Mouse (Mus musculus) midbrain, embryonic 12.5 days (tissue): ENCODE measurements at regions not wholly inside any gene's neighbourhood (a gene's known extent, or its start where the extent isn't known, plus 50 kb on each side); places are given as distances from the start of the nearest gene placed in this dataset.

ENCODE experiments used
- ATAC-seq: fragments of 200-750 bp; cut with Nextera tagmentation; 2 replicates; pipeline ENCODE4 v1.8.0; 2017; ENCODE audit warnings: low read depth, moderate TSS enrichment, moderate library complexity; ENCODE audit not compliant: low FRiP score
- H3K27ac ChIP-seq: fragments of 300-500 bp; sonication (generic); replicated peaks from 2 replicates; pipeline ENCODE4 v1.5.1; 2016; ENCODE audit warnings: mild to moderate bottlenecking
- H3K27me3 ChIP-seq: fragments of 300-500 bp; sonication (generic); 2 replicates; pipeline ENCODE4 v1.6.1; 2016; ENCODE audit warnings: mild to moderate bottlenecking
- H3K36me3 ChIP-seq: fragments of 300-500 bp; sonication (generic); 2 replicates; pipeline ENCODE4 v1.6.1; 2016
- H3K4me1 ChIP-seq: fragments of 300-500 bp; sonication (generic); 2 replicates; pipeline ENCODE4 v1.6.1; 2016
- H3K4me2 ChIP-seq: fragments of 300-500 bp; sonication (generic); replicated peaks from 2 replicates; pipeline ENCODE4 v1.6.1; 2016; ENCODE audit warnings: mild to moderate bottlenecking, moderate library complexity
- H3K4me3 ChIP-seq: fragments of 300-500 bp; sonication (generic); 2 replicates; pipeline ENCODE4 v1.5.1; 2016; ENCODE audit warnings: mild to moderate bottlenecking
- H3K9ac ChIP-seq: fragments of 300-500 bp; sonication (generic); replicated peaks from 2 replicates; pipeline ENCODE4 v1.6.1; 2016; ENCODE audit warnings: mild to moderate bottlenecking, moderate library complexity
- H3K9me3 ChIP-seq: fragments of 300-500 bp; sonication (generic); 2 replicates; pipeline ENCODE4 v1.6.1; 2016; ENCODE audit warnings: mild to moderate bottlenecking
- WGBS: fragments of 180-500 bp; shearing (Covaris S2); methylation state at CpG from one replicate; pipeline ENCODE4 v1.1.7; 2016; 5-methylcytosine and 5-hydroxymethylcytosine counted together

- Histone ChIP-seq H3K27me3 (no peaks in the 10 kb centered on the region), H3K4me1 (no peaks in the 10 kb centered on the region), H3K36me3 (no peaks in the 10 kb centered on the region), H3K9ac (no peak overlapping the region), H3K9me3 (peaks cover 3% of the 10 kb centered on the region; the same call in 1 of the 2 replicates), H3K4me2 (no peak overlapping the region), H3K4me3 (no peak overlapping the region), H3K27ac (no peak overlapping the region)
- ATAC-seq: no peak
- 86% methylated on average over 4 of the region's 4 CpGs for whole genome bisulfite sequencing
Observed at GRCm38 (mm10) chr13:28898900-28899299, 54.6 kb downstream of the Sox4 start.

DNA sequence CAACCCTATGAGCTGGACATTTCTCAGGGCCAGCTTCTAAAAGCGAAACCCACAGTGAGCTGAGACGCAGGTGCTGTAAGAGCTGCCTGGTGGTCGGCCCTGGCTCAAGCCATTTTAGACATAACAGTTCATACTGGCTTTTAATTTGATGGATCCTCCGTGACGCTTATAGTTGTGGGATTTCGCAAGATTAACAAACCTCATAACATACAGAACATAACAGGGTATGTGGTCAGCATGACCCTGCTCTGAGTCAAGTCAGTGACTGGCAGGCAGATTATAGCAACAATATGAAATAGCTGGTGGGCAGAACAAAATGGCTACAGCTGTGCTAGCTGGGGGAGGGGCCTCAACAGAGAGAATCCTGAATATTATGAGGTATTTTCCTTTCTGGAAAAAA, 60.6 kb downstream of the Sox4 start:
- Histone ChIP-seq H3K4me1 (no peaks in the 10 kb centered on the region), H3K27ac (no peak overlapping the region), H3K27me3 (peaks cover 7% of the 10 kb centered on the region), H3K9me3 (peaks cover 3% of the 10 kb centered on the region; the same call in 1 of the 2 replicates), H3K9ac (no peak overlapping the region), H3K4me2 (no peak overlapping the region), H3K36me3 (no peaks in the 10 kb centered on the region), H3K4me3 (no peak overlapping the region)
- 88% methylated on average over 6 of the region's 6 CpGs for WGBS
- no peak for ATAC-seq

DNA sequence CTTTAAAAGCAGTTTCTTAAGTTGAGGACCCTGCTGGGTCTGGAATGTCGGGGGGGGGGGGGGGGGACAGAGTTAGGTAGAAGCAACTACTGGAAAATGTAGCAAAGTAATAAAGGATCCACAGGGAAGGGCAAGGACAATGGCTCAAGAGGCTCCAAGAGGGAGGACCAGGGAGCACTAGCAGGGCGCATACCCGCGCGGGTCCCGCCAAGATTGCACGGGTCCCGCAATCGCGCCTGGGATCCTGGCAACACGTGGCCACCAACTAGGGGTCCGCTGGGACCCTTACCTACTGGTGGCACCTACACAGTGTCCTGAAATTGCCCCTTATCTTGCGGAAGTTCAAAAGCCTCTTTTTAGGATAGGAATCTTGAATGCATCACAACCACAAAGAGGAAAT, 66.4 kb downstream of the Sox4 start:
- Histone ChIP-seq H3K9me3 (no peaks in the 10 kb centered on the region), H3K36me3 (no peaks in the 10 kb centered on the region), H3K4me1 (peaks cover 31% of the 10 kb centered on the region), H3K27ac (no peak overlapping the region), H3K9ac (no peak overlapping the region), H3K4me2 (peak overlapping the region; percentile 79), H3K27me3 (peaks cover 28% of the 10 kb centered on the region), H3K4me3 (no peak overlapping the region)
- WGBS: 7% methylated on average over 13 of the region's 13 CpGs
- no peak for ATAC-seq

GRCm38 (mm10) chr13:28886691-28887090, 66.8 kb downstream of the Sox4 start:
- H3K27ac ChIP-seq: no peak overlapping the region
- no peak overlapping the region for H3K9ac ChIP-seq
- no peaks in the 10 kb centered on the region for H3K9me3 ChIP-seq
- peaks cover 35% of the 10 kb centered on the region for H3K4me1 ChIP-seq
- H3K27me3 ChIP-seq: peaks cover 28% of the 10 kb centered on the region
- H3K4me3 ChIP-seq: no peak overlapping the region
- H3K4me2 ChIP-seq: peak overlapping the region; percentile 79
- 7% methylated on average over 11 of the region's 11 CpGs for WGBS
- no peak for ATAC-seq
- H3K36me3 ChIP-seq: no peaks in the 10 kb centered on the region

GRCm38 (mm10) chr13:28885083-28886037, 68.2 kb downstream of the Sox4 start:
- H3K9ac ChIP-seq: peak overlapping the region; percentile 81
- H3K4me1 ChIP-seq: peaks cover 46% of the 10 kb centered on the region
- no peaks in the 10 kb centered on the region for H3K9me3 ChIP-seq
- peak overlapping the region; percentile 79 for H3K4me2 ChIP-seq
- H3K36me3 ChIP-seq: no peaks in the 10 kb centered on the region
- peak overlapping the region; percentile 35 for H3K27ac ChIP-seq
- peak; percentile 89 for ATAC-seq
- under 1% methylated on average over 27 of the region's 30 CpGs for WGBS
- H3K4me3 ChIP-seq: peak overlapping the region; percentile 66
- H3K27me3 ChIP-seq: peaks cover 28% of the 10 kb centered on the region

DNA sequence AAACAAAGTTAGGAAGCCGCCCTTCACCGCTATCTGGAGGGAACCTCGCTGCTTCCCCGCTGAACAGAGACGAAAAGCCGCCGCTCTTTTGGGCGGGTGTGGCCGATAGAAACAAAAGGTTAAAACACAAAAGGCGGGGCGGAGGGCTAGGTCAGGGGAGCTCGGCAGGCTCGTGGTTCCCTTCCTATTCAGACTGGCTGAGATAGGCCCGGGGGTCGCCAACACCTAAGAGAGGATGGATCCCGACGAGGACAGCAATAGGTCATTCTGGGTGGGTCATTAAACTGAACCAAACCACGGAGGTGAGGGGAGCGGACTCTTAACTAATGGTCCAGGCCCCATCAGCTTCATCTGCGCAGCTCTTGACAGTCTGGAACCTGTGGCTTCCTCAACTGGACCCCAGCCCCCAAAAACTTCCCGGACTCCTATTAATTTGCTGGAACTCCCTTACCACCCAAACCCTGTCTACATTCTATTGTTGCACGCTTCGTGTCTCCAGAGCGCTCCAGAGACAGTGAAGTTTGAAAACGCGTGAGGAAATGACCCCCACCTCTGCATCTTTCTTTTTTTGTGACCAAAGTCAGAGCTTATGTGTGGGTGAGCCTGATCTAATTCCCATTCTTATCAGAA, 69.2 kb downstream of the Sox4 start:
- Histone ChIP-seq H3K9ac (peak overlapping the region; percentile 81), H3K36me3 (no peaks in the 10 kb centered on the region), H3K27ac (no peak overlapping the region; the same call in 1 of the 2 replicates), H3K27me3 (peaks cover 28% of the 10 kb centered on the region), H3K9me3 (no peaks in the 10 kb centered on the region), H3K4me3 (peak overlapping the region; percentile 66), H3K4me1 (peaks cover 52% of the 10 kb centered on the region), H3K4me2 (peak overlapping the region; percentile 79)
- ATAC-seq: peak; percentile 38
- WGBS: under 1% methylated on average over 26 of the region's 26 CpGs

- H3K9ac ChIP-seq: peak overlapping the region; percentile 81
- H3K4me2 ChIP-seq: peak overlapping the region; percentile 79
- no peaks in the 10 kb centered on the region for H3K36me3 ChIP-seq
- H3K27me3 ChIP-seq: peaks cover 27% of the 10 kb centered on the region
- ATAC-seq: no peak
- H3K9me3 ChIP-seq: no peaks in the 10 kb centered on the region
- WGBS: 22% methylated on average over 8 of the region's 8 CpGs
- H3K4me3 ChIP-seq: peak overlapping the region; percentile 66
- H3K27ac ChIP-seq: no peak overlapping the region
- peaks cover 61% of the 10 kb centered on the region for H3K4me1 ChIP-seq
Observed at GRCm38 (mm10) chr13:28883398-28883797, 70.1 kb downstream of the Sox4 start.

- peak overlapping the region; percentile 79 for H3K4me2 ChIP-seq
- WGBS: 80% methylated on average over 6 of the region's 6 CpGs
- H3K9me3 ChIP-seq: no peaks in the 10 kb centered on the region
- H3K27me3 ChIP-seq: peaks cover 3% of the 10 kb centered on the region; the same call in 1 of the 2 replicates
- no peak for ATAC-seq
- H3K4me1 ChIP-seq: peaks cover 60% of the 10 kb centered on the region
- H3K36me3 ChIP-seq: 0 out of 2 replicates have a peak, but pooled peaks cover 2% of the 10 kb centered on the region
- H3K9ac ChIP-seq: no peak overlapping the region
- no peak overlapping the region for H3K27ac ChIP-seq
- H3K4me3 ChIP-seq: peak overlapping the region; percentile 66
Observed at GRCm38 (mm10) chr13:28880888-28881287, 72.6 kb downstream of the Sox4 start.

- ATAC-seq: no peak
- Histone ChIP-seq H3K36me3 (peaks cover 15% of the 10 kb centered on the region), H3K4me1 (peaks cover 61% of the 10 kb centered on the region), H3K27ac (no peak overlapping the region), H3K9ac (no peak overlapping the region; the same call in 1 of the 2 replicates), H3K9me3 (no peaks in the 10 kb centered on the region), H3K4me3 (no peak overlapping the region), H3K27me3 (no peaks in the 10 kb centered on the region), H3K4me2 (peak overlapping the region; percentile 79; the same call in 1 of the 2 replicates)
- 84% methylated on average over 3 of the region's 3 CpGs for WGBS
Observed at GRCm38 (mm10) chr13:28878692-28879091, 74.8 kb downstream of the Sox4 start.

DNA sequence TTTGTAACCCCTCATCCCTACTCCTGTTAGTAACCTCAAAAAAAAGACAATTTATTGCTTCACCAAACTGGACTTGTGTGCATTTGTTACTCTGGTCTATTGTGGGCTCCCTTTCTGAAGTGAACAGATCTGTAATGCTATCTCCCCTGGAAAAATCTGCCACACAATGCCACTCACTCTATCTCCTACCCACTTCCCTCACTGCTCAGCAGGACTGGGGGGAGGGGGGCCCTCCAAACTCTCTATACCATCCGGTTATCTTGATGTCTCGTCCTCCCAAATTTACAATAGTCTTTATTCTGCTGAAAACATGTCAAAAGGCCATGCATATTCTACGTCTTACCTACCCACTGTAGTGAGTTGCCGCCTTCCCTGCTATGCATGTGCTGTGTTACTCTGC, 76.7 kb downstream of the Sox4 start:
- 76% methylated on average over 4 of the region's 4 CpGs for WGBS
- peaks cover 33% of the 10 kb centered on the region for H3K36me3 ChIP-seq
- no peak overlapping the region for H3K27ac ChIP-seq
- H3K4me3 ChIP-seq: no peak overlapping the region
- no peak for ATAC-seq
- no peaks in the 10 kb centered on the region for H3K9me3 ChIP-seq
- H3K4me2 ChIP-seq: no peak overlapping the region
- no peak overlapping the region for H3K9ac ChIP-seq
- H3K27me3 ChIP-seq: no peaks in the 10 kb centered on the region
- peaks cover 45% of the 10 kb centered on the region for H3K4me1 ChIP-seq

- Histone ChIP-seq H3K27me3 (no peaks in the 10 kb centered on the region), H3K9ac (no peak overlapping the region), H3K9me3 (no peaks in the 10 kb centered on the region), H3K36me3 (peaks cover 83% of the 10 kb centered on the region), H3K4me1 (0 out of 2 replicates have a peak, but pooled peaks cover 11% of the 10 kb centered on the region), H3K27ac (no peak overlapping the region), H3K4me3 (no peak overlapping the region), H3K4me2 (no peak overlapping the region)
- WGBS: 96% methylated on average over 4 of the region's 4 CpGs
- no peak for ATAC-seq
Observed at GRCm38 (mm10) chr13:28870681-28871080, 82.8 kb downstream of the Sox4 start.

GRCm38 (mm10) chr13:28867210-28867609, 86.3 kb downstream of the Sox4 start:
- H3K4me3 ChIP-seq: no peak overlapping the region
- H3K9ac ChIP-seq: no peak overlapping the region
- peaks cover 87% of the 10 kb centered on the region for H3K36me3 ChIP-seq
- WGBS: 69% methylated on average over 5 of the region's 5 CpGs
- ATAC-seq: no peak
- H3K4me2 ChIP-seq: no peak overlapping the region
- no peaks in the 10 kb centered on the region for H3K27me3 ChIP-seq
- H3K27ac ChIP-seq: no peak overlapping the region
- 0 out of 2 replicates have a peak, but pooled peaks cover 10% of the 10 kb centered on the region for H3K9me3 ChIP-seq
- 0 out of 2 replicates have a peak, but pooled peaks cover 5% of the 10 kb centered on the region for H3K4me1 ChIP-seq
